Mouse (Mus musculus) cerebellum, adult 8-10 months (tissue): ENCODE results near the gene Obp2b.
A peak's percentile ranks its signal among the peaks of the same experiment; 100 is the strongest.
"Not testable (repeated sequence)": the region's sequence is repeated elsewhere in the genome, so short reads cannot be mapped to it uniquely, and the experiment has no call there.

Source experiments
- DNase-seq: peaks from one replicate; pipeline ENCODE4 v3.0.0; 2022

The Obp2b gene

GRCm38 (mm10) chr2:25736709-25737108, at the start of gene Obp2b:
Gene Obp2b, plus strand, starts transcription at chr2:25737009.
- not testable (repeated sequence) for DNase-seq

GRCm38 (mm10) chr2:25694605-25695004, 42.2 kb upstream of the Obp2b start:
- peak; percentile 57 for DNase-seq

- DNase-seq, result no peak
Observed at GRCm38 (mm10) chr2:25696951-25697350, 39.9 kb upstream of the Obp2b start.

GRCm38 (mm10) chr2:25698696-25699095, 38.1 kb upstream of the Obp2b start:
- DNase-seq, result no peak

GRCm38 (mm10) chr2:25699743-25700142, 37.1 kb upstream of the Obp2b start, which contains the start of gene Obp2a:
Gene Obp2a, plus strand, starts transcription at chr2:25700043.
- DNase-seq, result not testable (repeated sequence)

- no peak for DNase-seq
Observed at GRCm38 (mm10) chr2:25701001-25701400, 35.8 kb upstream of the Obp2b start.

GRCm38 (mm10) chr2:25703706-25704105, 33.1 kb upstream of the Obp2b start:
- DNase-seq, result no peak

GRCm38 (mm10) chr2:25706643-25707481, 29.9 kb upstream of the Obp2b start, which contains the start of gene Bmyc:
Gene Bmyc, plus strand, starts transcription at chr2:25706739.
- peak; percentile 78 for DNase-seq

- DNase-seq, result peak; percentile 30
Observed at GRCm38 (mm10) chr2:25708121-25708520, 28.7 kb upstream of the Obp2b start.

- not testable (repeated sequence) for DNase-seq
Observed at GRCm38 (mm10) chr2:25709056-25709455, 27.8 kb upstream of the Obp2b start.

GRCm38 (mm10) chr2:25709791-25710190, 27.0 kb upstream of the Obp2b start:
- not testable (repeated sequence) for DNase-seq

GRCm38 (mm10) chr2:25711641-25712040, 25.2 kb upstream of the Obp2b start:
- DNase-seq, result not testable (repeated sequence)

GRCm38 (mm10) chr2:25717222-25717621, 19.6 kb upstream of the Obp2b start:
- no peak for DNase-seq

- no peak for DNase-seq
Observed at GRCm38 (mm10) chr2:25733199-25733930, 3.4 kb upstream of the Obp2b start.

GRCm38 (mm10) chr2:25741671-25742070, 4.9 kb downstream of the Obp2b start:
- no peak for DNase-seq

- no peak for DNase-seq
Observed at GRCm38 (mm10) chr2:25754201-25754600, 17.4 kb downstream of the Obp2b start.

- DNase-seq, result no peak
Observed at GRCm38 (mm10) chr2:25758064-25758625, 21.3 kb downstream of the Obp2b start.

GRCm38 (mm10) chr2:25765269-25765668, 28.5 kb downstream of the Obp2b start, which contains the start of gene Lcn3:
Gene Lcn3, plus strand, starts transcription at chr2:25765569.
- no peak for DNase-seq

- DNase-seq, result no peak
Observed at GRCm38 (mm10) chr2:25767764-25768163, 31.0 kb downstream of the Obp2b start.

- DNase-seq, result no peak
Observed at GRCm38 (mm10) chr2:25773507-25773906, 36.7 kb downstream of the Obp2b start.

- DNase-seq, result no peak
Observed at GRCm38 (mm10) chr2:25774640-25775039, 37.8 kb downstream of the Obp2b start.

- DNase-seq, result no peak
Observed at GRCm38 (mm10) chr2:25775991-25776390, 39.2 kb downstream of the Obp2b start.

- DNase-seq, result no peak
Observed at GRCm38 (mm10) chr2:25776717-25777116, 39.9 kb downstream of the Obp2b start, which contains the start of gene Lcn11. Gene Lcn11, plus strand, starts transcription at chr2:25777017.
